18 mouse cellular contexts compared by ENCODE assay signal in the genomic region with DNA sequence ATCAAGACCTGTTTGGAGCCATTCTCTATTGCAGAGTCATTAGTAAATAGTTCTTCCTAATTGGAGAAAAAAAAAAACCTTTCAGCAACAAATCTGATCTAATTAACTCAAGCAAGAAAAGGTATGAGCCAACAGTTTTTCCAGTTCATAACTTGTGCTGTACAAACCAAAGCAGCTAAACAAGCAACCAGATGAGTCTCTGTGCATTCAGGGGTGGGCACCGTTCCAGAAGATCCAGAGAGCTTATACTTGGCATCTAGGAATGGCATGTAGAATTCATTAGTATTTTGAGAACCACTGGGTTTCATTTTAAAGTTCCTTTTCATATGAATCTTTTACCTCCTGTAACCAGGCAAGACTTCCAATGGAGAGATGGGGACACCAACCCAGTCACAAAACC. TPM values are rescaled to one million over a fixed set of nuclear protein-coding genes. Genes with fewer than 3 reads are reported as not detected.
"Had no signal": no experiment of that assay in that cellular context is flagged by ENCODE, and none has a peak within 500 bp of the region (broad histone marks: within the 10 kb centered on the region; RNA-seq: fewer than 3 reads in every experiment).

No protein-coding gene starts in this region.

- H3K4me1 ChIP-seq: intestine, embryonic 15.5 days; limb, embryonic 15.5 days; midbrain, embryonic 15.5 days; neural tube, embryonic 12.5 days; stomach, embryonic 15.5 days had no signal

- DNase-seq: kidney, adult 8-10 months; lung, embryonic 14.5 days; lung, postnatal 10 days; retina, postnatal 1 day; right cerebral cortex, postnatal 14 days; thymus, adult 2 months; thymus, postnatal 25 days had no signal

- H3K36me3 ChIP-seq: intestine, embryonic 15.5 days; limb, embryonic 15.5 days; liver, embryonic 12.5 days; midbrain, embryonic 15.5 days; neural tube, embryonic 12.5 days; stomach, embryonic 15.5 days had no signal

- H3K9ac ChIP-seq: intestine, embryonic 15.5 days; limb, embryonic 15.5 days; liver, embryonic 12.5 days; lung, embryonic 14.5 days; midbrain, embryonic 15.5 days; neural tube, embryonic 12.5 days; stomach, embryonic 15.5 days had no signal

- H3K4me3 ChIP-seq: intestine, embryonic 15.5 days; left cerebral cortex, adult 2 months; limb, embryonic 15.5 days; liver, embryonic 12.5 days; megakaryocyte, embryonic 14.5 days; midbrain, embryonic 15.5 days; neural tube, embryonic 12.5 days; stomach, embryonic 15.5 days had no signal

- ATAC-seq: intestine, embryonic 15.5 days; liver, embryonic 12.5 days; midbrain, embryonic 15.5 days had no signal

- H3K27me3 ChIP-seq: intestine, embryonic 15.5 days; limb, embryonic 15.5 days; liver, embryonic 12.5 days; megakaryocyte, embryonic 14.5 days; midbrain, embryonic 15.5 days; neural tube, embryonic 12.5 days; stomach, embryonic 15.5 days had no signal

- H3K4me2 ChIP-seq: intestine, embryonic 15.5 days; limb, embryonic 15.5 days; liver, embryonic 12.5 days; lung, embryonic 14.5 days; midbrain, embryonic 11.5 days; midbrain, embryonic 15.5 days; neural tube, embryonic 12.5 days; stomach, embryonic 15.5 days had no signal

- H3K27ac ChIP-seq: intestine, embryonic 15.5 days; left cerebral cortex, adult 2 months; limb, embryonic 15.5 days; liver, embryonic 12.5 days; macrophage; midbrain, embryonic 15.5 days; neural tube, embryonic 12.5 days; stomach, embryonic 15.5 days had no signal

- H3K9me3 ChIP-seq: intestine, embryonic 15.5 days; limb, embryonic 15.5 days; liver, embryonic 12.5 days; megakaryocyte, embryonic 14.5 days; midbrain, embryonic 15.5 days; neural tube, embryonic 12.5 days; stomach, embryonic 15.5 days had no signal

RNA-seq across cellular contexts. Expression of a gene that starts 26.1 kb away (rescaled TPM):
- polyA plus RNA-seq: macrophage; testis, adult 2 months had no signal
